Mouse (Mus musculus): ENCODE data around the gene Triobp. TPM values are rescaled to one million over a fixed set of nuclear protein-coding genes. Genes with fewer than 3 reads are reported as not detected.
A peak's percentile ranks its signal among the peaks of the same experiment; 100 is the strongest.

Gene Triobp
- polyA plus RNA-seq, 1 experiment from 2014 or later: 29.3 TPM

GRCm38 (mm10) chr15:79025687-79026308 lies 78.3 kb downstream of the Triobp start:
- 0 out of 2 replicates have a peak, but pooled peaks cover 3% of the 10 kb centered on the region for H3K27me3 ChIP-seq (replicated peaks; ENCODE audit: control insufficient read depth, insufficient read depth, low read length)
- H3K4me3 ChIP-seq (ENCODE audit: low read depth, low read length): no peak overlapping the region
- peak overlapping the region; percentile 39 for H3K4me2 ChIP-seq (ENCODE audit: low read length)
- 14% methylated on average over 15 of the region's 18 CpGs for WGBS
- peak overlapping the region; percentile 13 for H3K9ac ChIP-seq (ENCODE audit: low read length)
- no peaks in the 10 kb centered on the region for H3K9me3 ChIP-seq (replicated peaks; ENCODE audit: control insufficient read depth, low read length)
- no peaks in the 10 kb centered on the region for H3K36me3 ChIP-seq (ENCODE audit: control insufficient read depth, insufficient read depth, low read length)
- no peak overlapping the region for H3K27ac ChIP-seq (ENCODE audit: low read depth, low read length)
- peaks cover 11% of the 10 kb centered on the region for H3K4me1 ChIP-seq (ENCODE audit: control insufficient read depth, insufficient read depth, low read length)
- ATAC-seq: no peak
- DNase-seq (ENCODE audit: low spot score): peak; percentile 36

- H3K4me1 ChIP-seq (ENCODE audit: control insufficient read depth, insufficient read depth, low read length): peaks cover 17% of the 10 kb centered on the region
Measured at GRCm38 (mm10) chr15:79026511-79027290, 79.2 kb downstream of the Triobp start.

DNA sequence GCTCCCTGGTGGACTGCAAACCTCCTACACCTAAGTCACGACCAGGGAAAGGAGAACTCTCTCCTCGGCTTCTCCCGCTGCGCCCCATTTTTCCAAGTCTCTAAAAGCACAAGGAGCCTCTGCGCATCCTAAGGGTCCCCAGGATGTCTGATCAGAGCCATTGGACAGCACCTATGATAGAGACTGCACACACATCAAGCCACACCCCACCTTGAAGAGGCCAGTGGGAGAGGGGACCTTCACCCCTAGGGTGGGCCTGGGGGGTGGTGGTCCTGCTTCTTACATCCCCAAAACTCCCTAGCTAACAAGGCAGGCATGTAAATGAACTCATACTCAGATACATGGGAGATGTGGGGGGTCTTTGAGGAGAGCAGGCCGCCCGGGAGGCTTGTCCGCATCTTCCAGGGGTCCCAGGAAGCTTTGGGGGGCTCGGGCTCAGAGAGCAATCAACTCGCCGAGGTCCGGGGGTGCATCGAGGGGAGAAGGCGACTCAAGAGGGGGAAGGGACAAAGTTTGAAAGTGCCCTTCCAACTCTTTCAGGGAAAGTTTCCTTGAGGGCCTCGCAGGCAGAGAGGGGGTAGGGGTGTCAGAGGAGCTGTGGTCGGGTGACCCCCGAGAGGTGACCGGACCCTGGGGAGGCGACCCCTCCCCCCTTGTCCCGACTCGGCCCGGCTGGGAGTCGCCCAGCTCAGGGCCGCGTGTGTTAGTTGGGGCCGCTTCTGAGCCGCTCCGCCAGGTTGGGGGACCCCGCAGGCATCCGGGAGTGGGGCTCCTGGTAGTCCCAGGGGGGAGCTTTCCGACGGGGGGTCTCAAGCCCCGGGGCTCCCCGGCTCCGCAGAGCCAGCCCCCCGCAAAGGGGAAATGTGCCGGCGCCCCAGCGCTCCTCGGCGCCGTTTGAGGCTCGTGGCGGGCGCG lies 80.0 kb downstream of the Triobp start:
- ATAC-seq: peak; percentile 28; the same call in 1 of the 2 replicates
- peak; percentile 11 for DNase-seq (ENCODE audit: low spot score)
- H3K36me3 ChIP-seq (ENCODE audit: control insufficient read depth, insufficient read depth, low read length): no peaks in the 10 kb centered on the region
- peak overlapping the region; percentile 100 for H3K9ac ChIP-seq (ENCODE audit: low read length)
- 0 out of 2 replicates have a peak, but pooled peaks cover 3% of the 10 kb centered on the region for H3K27me3 ChIP-seq (replicated peaks; ENCODE audit: control insufficient read depth, insufficient read depth, low read length)
- H3K4me2 ChIP-seq (ENCODE audit: low read length): peak overlapping the region; percentile 95
- no peaks in the 10 kb centered on the region for H3K9me3 ChIP-seq (replicated peaks; ENCODE audit: control insufficient read depth, low read length)
- H3K4me1 ChIP-seq (ENCODE audit: control insufficient read depth, insufficient read depth, low read length): peaks cover 20% of the 10 kb centered on the region
- peak overlapping the region; percentile 81 for H3K4me3 ChIP-seq (ENCODE audit: low read depth, low read length)
- peak overlapping the region; percentile 97 for H3K27ac ChIP-seq (ENCODE audit: low read depth, low read length)
- 5% methylated on average over 41 of the region's 46 CpGs for WGBS

More at GRCm38 (mm10) chr15:79026511-79027290, 79.2 kb downstream of the Triobp start:
- peak overlapping the region; percentile 4; the same call in 1 of the 2 replicates for H3K27ac ChIP-seq (ENCODE audit: low read depth, low read length)
- H3K9me3 ChIP-seq (replicated peaks; ENCODE audit: control insufficient read depth, low read length): no peaks in the 10 kb centered on the region
- H3K27me3 ChIP-seq (replicated peaks; ENCODE audit: control insufficient read depth, insufficient read depth, low read length): 0 out of 2 replicates have a peak, but pooled peaks cover 3% of the 10 kb centered on the region
- peak overlapping the region; percentile 95 for H3K4me2 ChIP-seq (ENCODE audit: low read length)
- DNase-seq (ENCODE audit: low spot score) (peak; percentile 70), ATAC-seq (no peak)
- H3K4me3 ChIP-seq (ENCODE audit: low read depth, low read length): peak overlapping the region; percentile 81; the same call in 1 of the 2 replicates
- H3K9ac ChIP-seq (ENCODE audit: low read length): no peak overlapping the region; the same call in 1 of the 2 replicates
- no peaks in the 10 kb centered on the region for H3K36me3 ChIP-seq (ENCODE audit: control insufficient read depth, insufficient read depth, low read length)
- 39% methylated on average over 14 of the region's 14 CpGs for WGBS

DNA sequence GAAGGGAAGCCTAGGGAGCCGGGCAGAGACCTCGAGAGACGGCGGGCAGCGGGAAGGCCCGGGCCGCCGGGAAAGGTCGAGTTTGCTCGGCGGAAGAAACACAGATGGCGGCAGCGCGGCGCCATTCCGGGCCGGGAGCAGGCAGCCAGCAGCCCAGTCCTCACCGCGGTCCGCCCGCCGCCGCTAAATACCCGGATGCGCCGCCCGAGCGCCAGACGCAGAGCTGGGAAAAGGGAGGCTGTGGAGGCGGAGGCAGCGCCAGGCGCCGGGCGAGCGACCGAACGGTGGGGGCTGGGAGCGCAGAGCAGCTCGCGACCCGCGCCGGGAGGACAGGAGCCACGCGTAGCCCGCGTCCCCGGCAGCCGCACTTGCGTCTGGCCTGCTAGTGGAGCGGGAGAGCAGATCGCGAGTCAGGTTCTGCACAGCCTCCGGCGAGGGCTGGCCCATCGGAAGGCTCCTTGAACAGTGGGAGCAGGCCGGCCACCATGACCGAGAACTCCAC lies 80.8 kb downstream of the Triobp start, which contains the start of gene H1f0:
TSS of gene H1f0 (plus strand) at position 214 of the 502 bp plus-strand sequence.
- ATAC-seq (peak; percentile 85), DNase-seq (ENCODE audit: low spot score) (peak; percentile 93)
- Histone ChIP-seq H3K4me3 (ENCODE audit: low read depth, low read length) (peak within 1 kb of the TSS; percentile 81), H3K4me1 (ENCODE audit: control insufficient read depth, insufficient read depth, low read length) (peaks cover 20% of the 10 kb centered on the region), H3K9me3 (replicated peaks; ENCODE audit: control insufficient read depth, low read length) (no peaks in the 10 kb centered on the region), H3K4me2 (ENCODE audit: low read length) (peak within 1 kb of the TSS; percentile 95), H3K27ac (ENCODE audit: low read depth, low read length) (peak within 1 kb of the TSS; percentile 97), H3K36me3 (ENCODE audit: control insufficient read depth, insufficient read depth, low read length) (no peaks in the 10 kb centered on the region), H3K27me3 (replicated peaks; ENCODE audit: control insufficient read depth, insufficient read depth, low read length) (0 out of 2 replicates have a peak, but pooled peaks cover 3% of the 10 kb centered on the region), H3K9ac (ENCODE audit: low read length) (peak within 1 kb of the TSS; percentile 100)
- under 1% methylated on average over 53 of the region's 58 CpGs for WGBS

GRCm38 (mm10) chr15:79028823-79029484 lies 81.4 kb downstream of the Triobp start:
- ATAC-seq: no peak
- WGBS: 25% methylated on average over 16 of the region's 16 CpGs
- no peak for DNase-seq (ENCODE audit: low spot score)

DNA sequence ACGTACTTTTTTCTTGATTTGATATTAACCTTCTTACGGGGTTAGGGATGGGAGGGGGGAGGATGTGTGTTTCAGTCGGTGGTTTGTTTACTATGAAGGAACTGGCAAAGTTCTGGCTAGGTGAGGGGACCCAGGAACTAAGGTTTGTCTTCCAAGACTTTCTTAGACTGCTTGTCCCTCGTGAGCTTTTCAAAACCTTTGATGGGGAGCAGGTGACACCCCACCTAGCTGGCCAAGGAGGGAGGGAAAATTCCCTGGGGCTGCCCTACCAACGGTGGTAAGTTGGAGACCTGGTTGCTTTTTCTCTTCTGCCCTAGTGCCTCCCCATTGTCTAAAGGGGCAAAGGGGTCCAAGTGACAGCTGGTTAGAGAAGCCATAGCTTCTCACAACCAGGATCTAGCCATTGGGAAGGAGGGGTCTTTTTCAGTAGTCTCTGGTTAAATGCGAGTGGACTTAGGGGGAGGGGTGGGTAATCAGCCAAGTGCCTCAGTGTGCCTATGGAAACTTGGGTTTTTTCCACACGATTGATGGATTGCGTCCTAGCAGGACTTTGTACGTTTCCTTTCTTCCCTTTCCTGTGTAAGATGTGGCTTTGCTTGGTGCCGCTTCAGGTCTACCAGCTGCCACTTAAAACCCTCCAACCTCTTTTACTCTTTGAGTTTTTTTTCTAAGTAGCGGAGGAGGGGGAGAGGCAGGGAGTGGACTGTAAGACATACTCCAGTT lies 82.2 kb downstream of the Triobp start:
- H3K9ac ChIP-seq (ENCODE audit: low read length): peak overlapping the region; percentile 100
- DNase-seq (ENCODE audit: low spot score): peak; percentile 47
- H3K9me3 ChIP-seq (replicated peaks; ENCODE audit: control insufficient read depth, low read length): no peaks in the 10 kb centered on the region
- 4% methylated on average over 11 of the region's 11 CpGs for WGBS
- no peaks in the 10 kb centered on the region for H3K27me3 ChIP-seq (replicated peaks; ENCODE audit: control insufficient read depth, insufficient read depth, low read length)
- peaks cover 20% of the 10 kb centered on the region for H3K4me1 ChIP-seq (ENCODE audit: control insufficient read depth, insufficient read depth, low read length)
- peak overlapping the region; percentile 81 for H3K4me3 ChIP-seq (ENCODE audit: low read depth, low read length)
- H3K4me2 ChIP-seq (ENCODE audit: low read length): peak overlapping the region; percentile 95
- H3K36me3 ChIP-seq (ENCODE audit: control insufficient read depth, insufficient read depth, low read length): no peaks in the 10 kb centered on the region
- H3K27ac ChIP-seq (ENCODE audit: low read depth, low read length): peak overlapping the region; percentile 2; the same call in 1 of the 2 replicates
- ATAC-seq: no peak

More at GRCm38 (mm10) chr15:79028823-79029484, 81.4 kb downstream of the Triobp start:
- Histone ChIP-seq H3K27me3 (replicated peaks; ENCODE audit: control insufficient read depth, insufficient read depth, low read length) (0 out of 2 replicates have a peak, but pooled peaks cover 2% of the 10 kb centered on the region), H3K4me3 (ENCODE audit: low read depth, low read length) (peak overlapping the region; percentile 81), H3K4me2 (ENCODE audit: low read length) (peak overlapping the region; percentile 95), H3K36me3 (ENCODE audit: control insufficient read depth, insufficient read depth, low read length) (no peaks in the 10 kb centered on the region), H3K4me1 (ENCODE audit: control insufficient read depth, insufficient read depth, low read length) (peaks cover 20% of the 10 kb centered on the region), H3K27ac (ENCODE audit: low read depth, low read length) (peak overlapping the region; percentile 97), H3K9ac (ENCODE audit: low read length) (peak overlapping the region; percentile 100), H3K9me3 (replicated peaks; ENCODE audit: control insufficient read depth, low read length) (no peaks in the 10 kb centered on the region)

DNA sequence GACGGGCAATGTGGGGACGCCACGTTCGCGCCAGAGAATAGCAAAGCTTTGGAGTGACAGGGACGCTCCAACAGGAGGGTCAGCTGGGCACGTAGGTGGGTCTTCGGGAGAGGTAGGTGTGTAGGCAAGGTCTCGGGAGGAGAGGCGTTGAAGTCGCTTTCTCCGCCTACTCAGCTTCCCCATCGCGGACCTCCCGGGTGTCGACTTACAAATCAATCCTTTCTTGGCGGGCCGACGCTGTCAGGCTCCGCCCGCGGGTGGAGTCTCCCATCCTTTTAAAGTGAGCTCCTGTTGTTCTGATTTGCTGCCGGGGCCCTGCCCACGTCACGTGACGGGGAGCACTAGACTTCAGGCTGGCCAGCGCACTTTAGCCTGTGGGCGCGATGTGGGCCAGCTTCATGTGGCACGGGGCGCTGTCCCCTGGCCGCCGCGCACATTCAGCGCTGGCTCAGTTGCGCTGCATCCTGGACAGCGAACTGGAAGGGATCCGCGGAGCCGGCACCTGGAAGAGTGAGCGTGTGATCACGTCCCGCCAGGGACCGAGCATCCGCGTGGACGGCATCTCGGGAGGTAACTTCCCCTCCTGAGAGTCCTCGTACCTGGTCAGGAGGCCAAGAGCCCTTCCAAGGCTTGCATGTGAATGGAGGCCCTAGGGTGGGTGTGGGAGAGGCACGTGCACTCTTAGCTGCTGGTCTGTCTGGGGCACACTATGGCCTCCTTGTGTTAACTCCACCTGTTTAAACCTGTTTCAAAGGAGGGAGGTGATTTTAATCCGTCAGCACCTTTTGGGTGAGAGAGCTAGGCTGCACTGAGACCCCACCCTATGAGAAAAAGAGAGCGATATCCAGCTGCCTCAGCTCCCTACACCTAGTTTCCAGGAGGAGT lies 83.3 kb downstream of the Triobp start:
- H3K9ac ChIP-seq (ENCODE audit: low read length): peak overlapping the region; percentile 100
- peaks cover 20% of the 10 kb centered on the region for H3K4me1 ChIP-seq (ENCODE audit: control insufficient read depth, insufficient read depth, low read length)
- H3K27me3 ChIP-seq (replicated peaks; ENCODE audit: control insufficient read depth, insufficient read depth, low read length): no peaks in the 10 kb centered on the region
- DNase-seq (ENCODE audit: low spot score): peak; percentile 97
- WGBS: under 1% methylated on average over 52 of the region's 52 CpGs
- H3K36me3 ChIP-seq (ENCODE audit: control insufficient read depth, insufficient read depth, low read length): no peaks in the 10 kb centered on the region
- peak overlapping the region; percentile 81 for H3K4me3 ChIP-seq (ENCODE audit: low read depth, low read length)
- H3K4me2 ChIP-seq (ENCODE audit: low read length): peak overlapping the region; percentile 95
- peak overlapping the region; percentile 56 for H3K27ac ChIP-seq (ENCODE audit: low read depth, low read length)
- peak; percentile 82 for ATAC-seq
- no peaks in the 10 kb centered on the region for H3K9me3 ChIP-seq (replicated peaks; ENCODE audit: control insufficient read depth, low read length)

Data from forebrain, embryonic 14.5 days (tissue).